Mouse (Mus musculus) myocyte (in vitro differentiated cells): ENCODE measurements around the gene Herpud1.

ENCODE experiments used
- E2F4 ChIP-seq: IDR thresholded peaks from one replicate; pipeline ENCODE4 v1.6.1; 2011; ENCODE audit warnings: mild to moderate bottlenecking, control low read depth, moderate library complexity; ENCODE audit not compliant: insufficient read depth
- MYOD1 ChIP-seq, 3 experiments: IDR thresholded peaks; one replicate each; pipeline ENCODE4 v1.6.1; 2011; ENCODE audit warnings: control low read depth in 2 of 3, low read depth in 2 of 3, mild to moderate bottlenecking in 2 of 3, moderate library complexity in 1 of 3; ENCODE audit not compliant: insufficient read length in 2 of 3, control insufficient read depth in 1 of 3
- MYOG ChIP-seq, 3 experiments: IDR thresholded peaks; one replicate each; pipeline ENCODE4 v1.6.1; 2011; ENCODE audit warnings: control low read depth in 2 of 3, low read depth in 2 of 3, mild to moderate bottlenecking in 2 of 3; ENCODE audit not compliant: insufficient read length in 2 of 3, control insufficient read depth in 1 of 3, insufficient read depth in 1 of 3
- POLR2A ChIP-seq: IDR thresholded peaks from one replicate; pipeline ENCODE4 v1.6.1; 2011; ENCODE audit warnings: low read depth, mild to moderate bottlenecking, control low read depth, moderate library complexity; ENCODE audit not compliant: insufficient read length
- REST ChIP-seq: IDR thresholded peaks from one replicate; pipeline ENCODE4 v1.6.1; 2011; ENCODE audit warnings: mild to moderate bottlenecking, control low read depth, moderate library complexity; ENCODE audit not compliant: insufficient read depth, insufficient read length
- SRF ChIP-seq: IDR thresholded peaks from one replicate; pipeline ENCODE4 v1.6.1; 2011; ENCODE audit warnings: low read depth; ENCODE audit not compliant: control insufficient read depth, insufficient read length
- USF1 ChIP-seq: IDR thresholded peaks from one replicate; pipeline ENCODE4 v1.6.1; 2011; ENCODE audit warnings: low read depth, mild to moderate bottlenecking, control low read depth, moderate library complexity

DNA sequence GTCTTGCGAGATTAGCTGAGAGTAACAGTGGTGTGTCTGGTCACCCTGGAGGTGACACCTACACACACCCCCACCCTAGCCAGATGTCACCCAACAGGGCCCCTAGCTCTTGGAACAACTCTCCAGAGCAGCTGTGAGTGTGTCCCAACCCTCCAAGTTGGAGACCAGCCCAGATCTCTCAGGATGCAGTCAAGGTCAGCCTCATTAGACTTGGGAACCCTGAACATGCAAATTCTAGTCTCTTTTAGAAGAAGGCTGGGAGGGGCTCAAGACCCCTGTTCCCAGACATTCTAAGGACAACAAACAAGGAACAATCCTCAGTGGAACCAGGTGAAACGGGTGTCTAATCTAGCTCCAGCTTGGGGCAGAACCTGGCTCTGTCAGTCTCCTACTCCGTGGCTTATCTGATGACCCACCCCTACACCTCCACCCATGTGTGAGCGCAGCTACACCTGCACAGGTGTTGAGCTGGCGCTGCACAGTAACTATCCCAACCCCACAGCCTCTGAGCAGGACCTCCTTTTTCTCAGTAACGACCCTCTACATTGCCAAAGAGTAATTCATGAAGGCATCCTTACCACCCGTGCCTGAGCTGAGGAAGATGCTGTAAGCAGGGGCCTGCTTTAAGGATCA lies 23.5 kb upstream of the Herpud1 start:
- TF ChIP-seq POLR2A (no peak), MYOD1 (IDR thresholded peaks at IDR 0.05; ENCODE audit: control insufficient read depth in 1 of 3, insufficient read length in 2 of 3, low read depth in 2 of 3) (peak in 2 of 3 experiments; percentile 4 to 51), REST (no peak), MYOG (IDR thresholded peaks at IDR 0.05; ENCODE audit: control insufficient read depth in 1 of 3, insufficient read depth in 1 of 3, insufficient read length in 2 of 3, low read depth in 2 of 3) (peak in 2 of 3 experiments; percentile 50 to 67), SRF (no peak), E2F4 (no peak), USF1 (no peak)
